Mouse (Mus musculus): Measurements from ENCODE around the gene Angptl7.

Gene Angptl7

GRCm38 (mm10) chr4:148495874-148496689, 4.2 kb downstream of the Angptl7 start:
- no peak for DNase-seq (ENCODE audit: extremely low read depth, low read depth, low spot score)

GRCm38 (mm10) chr4:148495160-148495559, 5.1 kb downstream of the Angptl7 start:
- DNase-seq (ENCODE audit: extremely low read depth, low read depth, low spot score) = no peak

- no peak for DNase-seq (ENCODE audit: extremely low read depth, low read depth, low spot score)
Measured at GRCm38 (mm10) chr4:148491448-148491847, 8.8 kb downstream of the Angptl7 start.

DNA sequence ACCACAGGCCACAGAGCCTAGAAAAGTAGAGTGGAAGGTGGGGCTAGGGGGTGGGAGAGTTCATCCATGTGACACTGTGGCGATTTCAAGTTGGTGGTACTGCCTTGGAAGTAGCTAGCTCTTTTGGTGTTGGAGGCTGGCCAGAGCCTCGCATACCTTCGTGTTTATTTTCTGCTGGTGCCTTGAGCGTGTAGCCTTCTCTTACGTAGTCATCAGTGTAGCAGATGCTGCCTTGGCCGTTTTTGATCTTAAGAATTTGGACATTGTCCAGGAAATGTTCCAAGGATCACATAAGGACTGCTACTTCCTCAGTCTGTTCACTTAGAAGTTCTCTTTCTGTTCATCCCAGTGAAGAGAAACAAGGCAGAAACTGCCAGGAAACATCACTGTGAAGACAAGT, 9.8 kb downstream of the Angptl7 start:
- no peak for DNase-seq (ENCODE audit: extremely low read depth, low read depth, low spot score)

DNA sequence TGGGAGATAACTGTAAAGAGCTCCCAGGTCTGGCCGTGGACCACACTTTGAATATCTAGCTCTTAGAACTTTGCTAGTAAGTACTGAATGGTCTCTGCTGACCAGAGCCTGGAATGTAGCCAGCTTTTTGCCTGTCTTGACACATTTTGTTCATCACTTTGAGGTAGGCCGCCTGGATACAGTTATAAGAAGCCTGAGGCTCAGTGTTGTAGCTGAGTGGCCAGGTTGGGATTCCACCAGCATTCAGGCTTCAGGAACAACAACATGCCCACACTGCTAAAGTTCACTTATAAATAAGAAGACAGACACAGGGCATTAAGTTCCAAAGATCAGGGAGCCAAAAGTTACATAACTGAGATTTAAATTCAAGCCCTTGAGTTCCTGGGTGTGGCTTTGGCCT, 12.4 kb downstream of the Angptl7 start:
- no peak for DNase-seq (ENCODE audit: extremely low read depth, low read depth, low spot score)

GRCm38 (mm10) chr4:148484511-148484910, 15.7 kb downstream of the Angptl7 start:
- no peak for DNase-seq (ENCODE audit: extremely low read depth, low read depth, low spot score)

DNA sequence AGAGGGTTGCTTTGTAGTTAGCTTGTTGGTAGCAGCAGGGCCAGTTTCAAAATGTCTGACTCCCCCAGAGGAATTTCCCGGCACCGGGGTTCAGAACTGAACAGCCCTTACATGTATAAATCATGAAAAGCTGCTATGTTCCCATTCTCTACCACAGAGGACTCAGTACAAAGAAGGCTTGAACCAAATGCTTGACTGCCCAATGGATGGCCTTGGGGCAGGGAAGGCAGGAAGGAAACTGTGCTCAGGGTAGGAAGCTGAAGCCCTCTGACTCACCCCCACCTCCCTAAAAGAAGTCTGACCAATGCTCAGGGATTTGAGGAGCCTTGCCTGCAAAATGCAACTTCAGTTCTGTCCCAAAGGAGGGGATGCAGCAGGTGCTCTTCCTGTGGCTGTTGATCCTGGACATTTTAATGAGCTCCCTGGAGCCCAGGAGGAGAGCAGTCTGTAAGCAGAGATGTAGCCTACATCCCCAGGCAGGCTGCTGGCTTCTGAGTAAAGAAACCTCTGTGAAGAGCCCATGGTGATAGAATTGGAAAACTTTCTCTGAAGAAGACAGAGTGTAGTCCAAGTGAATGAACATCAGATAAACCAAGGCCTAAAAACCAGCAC, 18.6 kb downstream of the Angptl7 start:
- DNase-seq (ENCODE audit: extremely low read depth, low read depth, low spot score) = no peak

DNA sequence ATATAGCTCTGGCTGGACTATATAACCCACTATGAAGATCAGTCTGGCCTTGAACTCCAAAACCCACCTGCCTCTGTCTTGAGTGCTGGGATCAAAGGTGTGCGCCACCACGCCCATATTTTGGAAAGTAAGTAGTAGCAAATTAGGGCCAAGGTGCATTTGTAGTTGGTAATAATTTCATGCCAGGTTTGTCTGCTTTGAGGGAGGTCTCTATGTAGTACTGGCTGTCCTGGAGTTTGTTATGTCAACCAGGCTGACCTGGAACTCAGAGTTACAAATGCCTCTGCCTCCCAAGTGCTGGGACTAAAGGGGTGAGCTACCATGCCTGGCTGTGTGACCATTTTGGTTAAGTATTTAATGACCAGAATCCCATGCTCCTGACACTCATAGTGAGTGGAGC, 20.0 kb downstream of the Angptl7 start:
- DNase-seq (ENCODE audit: extremely low read depth, low read depth, low spot score) = no peak

GRCm38 (mm10) chr4:148473496-148473895, 26.8 kb downstream of the Angptl7 start:
- DNase-seq (ENCODE audit: extremely low read depth, low read depth, low spot score) = no peak

DNA sequence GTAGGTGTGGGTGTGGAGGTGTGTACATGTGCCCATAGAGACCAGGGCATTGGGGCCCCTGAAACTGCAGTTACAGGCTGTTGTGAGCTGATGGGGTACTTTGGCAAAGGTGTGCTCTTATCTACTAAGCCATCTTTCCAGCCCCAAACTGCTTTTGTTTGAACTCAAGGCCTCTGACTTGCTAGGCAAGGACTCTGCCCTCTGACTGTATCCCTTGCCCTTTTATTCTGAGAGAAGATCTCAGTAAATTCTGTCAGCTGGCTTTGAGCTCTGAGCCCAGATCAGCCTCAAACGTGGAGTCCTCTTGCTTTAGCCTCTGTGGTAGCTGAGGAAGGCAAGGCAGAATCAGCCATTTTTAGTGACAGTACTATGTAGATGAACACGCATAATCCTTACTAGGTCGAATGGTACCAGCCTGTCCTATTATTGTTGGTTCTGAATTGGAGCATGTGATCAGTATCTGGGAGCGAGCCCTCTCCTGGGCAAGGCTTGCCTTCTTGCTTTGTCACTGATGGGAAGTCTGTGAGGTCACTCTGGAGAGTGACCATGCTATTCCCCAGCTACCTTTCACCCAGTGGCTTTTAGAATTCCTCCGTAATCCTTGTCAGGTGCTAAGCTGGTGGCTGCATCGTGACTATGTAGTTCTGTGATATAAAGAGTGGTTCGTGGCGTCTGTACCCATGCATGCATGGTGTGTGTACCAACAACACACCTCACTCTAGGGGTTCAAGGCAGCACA, 27.7 kb downstream of the Angptl7 start:
- DNase-seq (ENCODE audit: extremely low read depth, low read depth, low spot score) = no peak

GRCm38 (mm10) chr4:148471363-148471806, 28.9 kb downstream of the Angptl7 start:
- no peak for DNase-seq (ENCODE audit: extremely low read depth, low read depth, low spot score)

DNA sequence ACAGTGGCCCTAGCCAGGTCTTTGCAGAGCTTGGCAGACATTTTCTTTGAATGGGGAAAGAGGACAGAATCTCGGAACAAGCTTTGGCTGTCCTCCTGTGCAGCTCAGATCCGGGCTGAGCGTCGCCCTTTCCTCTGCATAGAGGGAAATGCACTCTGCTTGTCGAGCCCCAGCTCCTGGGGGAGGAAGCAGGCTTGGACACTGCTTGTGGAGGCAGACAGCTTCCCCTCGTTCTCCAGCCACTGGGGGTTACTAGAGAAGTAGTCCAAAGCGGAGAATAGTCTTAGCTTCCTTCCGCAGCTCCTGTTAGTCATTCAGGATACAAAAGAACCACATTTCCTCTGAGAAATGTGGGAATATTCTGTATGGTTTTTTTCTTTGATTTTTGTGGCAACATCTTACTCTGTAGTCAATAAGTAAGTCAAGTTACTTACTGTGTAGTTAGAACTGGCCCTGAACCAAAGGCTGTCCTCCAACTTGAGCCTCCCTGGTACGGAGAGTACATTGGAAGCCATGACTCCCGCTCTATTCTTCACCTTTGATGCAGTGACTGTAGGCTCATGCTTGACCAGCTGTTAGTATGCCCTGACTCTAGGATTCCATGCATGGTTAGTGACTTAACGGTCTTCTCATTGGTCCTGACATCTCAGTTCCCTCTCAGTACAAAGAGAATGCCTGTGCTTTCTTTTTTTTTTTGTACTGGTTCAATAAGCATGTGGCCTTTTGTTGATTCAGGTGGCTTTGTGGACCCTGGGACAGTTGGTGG, 30.6 kb downstream of the Angptl7 start:
- DNase-seq (ENCODE audit: extremely low read depth, low read depth, low spot score) = no peak

DNA sequence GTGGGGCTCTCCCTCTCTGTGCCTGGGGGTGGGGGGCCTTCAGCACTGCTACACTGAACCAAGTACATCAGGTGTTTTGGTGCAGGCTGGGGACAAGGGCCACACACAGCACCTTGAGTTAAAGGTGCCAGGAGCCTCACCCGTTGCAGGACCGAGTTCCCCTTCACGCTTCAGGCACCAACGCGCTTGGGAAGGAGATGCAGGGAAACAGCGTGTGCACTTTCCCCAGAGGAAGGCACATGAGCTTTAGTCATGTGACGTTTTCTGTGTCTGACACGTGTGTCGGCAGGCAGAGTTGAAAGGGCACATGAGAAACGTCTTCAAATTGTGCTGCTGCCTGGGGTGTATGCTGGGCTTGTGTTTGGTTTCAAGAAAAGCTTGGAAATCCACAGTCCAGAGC, 31.9 kb downstream of the Angptl7 start:
- no peak for DNase-seq (ENCODE audit: extremely low read depth, low read depth, low spot score)

GRCm38 (mm10) chr4:148466511-148467079, 33.7 kb downstream of the Angptl7 start:
- no peak for DNase-seq (ENCODE audit: extremely low read depth, low read depth, low spot score)

- DNase-seq (ENCODE audit: extremely low read depth, low read depth, low spot score) = no peak
Measured at GRCm38 (mm10) chr4:148464869-148465268, 35.4 kb downstream of the Angptl7 start.

DNA sequence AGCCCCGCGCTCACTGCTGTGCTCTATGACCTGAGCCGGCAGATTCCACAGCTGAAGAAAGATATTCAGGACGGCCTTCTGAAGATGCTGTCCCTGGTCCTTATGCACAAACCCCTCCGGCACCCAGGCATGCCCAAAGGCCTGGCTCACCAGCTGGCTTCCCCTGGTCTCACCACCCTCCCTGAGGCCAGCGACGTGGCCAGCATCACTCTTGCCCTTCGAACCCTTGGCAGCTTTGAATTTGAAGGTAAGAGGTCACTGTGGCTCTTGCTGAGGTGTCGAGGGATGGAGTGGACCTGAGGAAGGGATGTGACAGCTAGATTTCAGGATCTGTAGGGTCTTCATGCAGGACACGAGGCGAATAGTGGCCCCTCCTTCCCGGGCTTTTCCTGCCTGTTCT, 36.0 kb downstream of the Angptl7 start:
- no peak for DNase-seq (ENCODE audit: extremely low read depth, low read depth, low spot score)

GRCm38 (mm10) chr4:148463208-148463960, 36.9 kb downstream of the Angptl7 start:
- DNase-seq (ENCODE audit: extremely low read depth, low read depth, low spot score) = no peak

DNA sequence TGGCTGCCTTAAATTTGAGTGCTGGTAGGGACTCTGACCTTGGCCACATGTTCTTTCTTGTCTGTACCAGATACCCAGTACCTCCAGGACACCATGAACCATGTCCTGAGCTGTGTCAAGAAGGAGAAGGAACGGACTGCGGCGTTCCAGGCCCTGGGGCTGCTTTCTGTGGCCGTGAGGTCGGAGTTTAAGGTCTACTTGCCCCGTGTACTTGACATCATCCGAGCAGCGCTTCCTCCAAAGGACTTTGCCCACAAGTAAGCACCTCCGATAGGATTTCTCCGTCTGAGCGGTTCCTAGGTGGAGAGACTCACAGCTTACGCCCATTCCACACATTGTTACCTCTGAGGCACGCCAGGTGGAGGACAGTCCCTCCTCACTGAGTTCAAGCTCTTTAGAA, 37.5 kb downstream of the Angptl7 start:
- DNase-seq (ENCODE audit: extremely low read depth, low read depth, low spot score) = no peak

- DNase-seq (ENCODE audit: extremely low read depth, low read depth, low spot score) = no peak
Measured at GRCm38 (mm10) chr4:148461772-148462171, 38.5 kb downstream of the Angptl7 start.

DNA sequence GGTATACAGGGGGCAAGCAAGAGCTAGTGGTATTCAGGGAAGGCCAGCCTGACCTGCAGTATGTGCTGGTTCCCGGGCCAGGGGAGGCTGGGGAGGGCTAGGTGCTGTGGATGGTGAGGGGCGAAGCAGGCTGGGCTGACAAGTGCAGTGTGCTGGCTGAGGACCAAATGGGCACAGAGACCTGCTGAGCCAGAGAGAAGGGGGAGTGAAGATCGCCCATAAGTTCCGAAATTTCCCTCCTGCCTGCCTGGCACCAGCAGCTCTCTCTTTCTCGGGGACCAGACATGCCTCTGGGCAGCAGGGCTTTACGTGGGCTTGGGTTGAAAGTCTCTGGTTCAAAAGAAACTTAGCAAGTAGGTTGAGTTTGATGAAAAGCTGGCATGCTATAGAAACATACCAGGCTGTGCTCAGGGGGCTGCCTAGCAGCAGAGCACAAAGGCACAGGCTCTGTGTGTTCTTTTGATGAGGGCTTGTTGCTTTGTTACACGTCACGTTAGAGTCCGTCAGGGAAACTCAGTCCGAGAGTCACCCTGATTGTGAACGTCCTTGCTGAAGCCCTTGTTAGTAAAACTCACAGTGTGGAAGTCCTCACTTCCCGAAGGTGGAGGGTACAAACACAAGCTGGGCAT, 39.5 kb downstream of the Angptl7 start:
- no peak for DNase-seq (ENCODE audit: extremely low read depth, low read depth, low spot score)
